Mouse (Mus musculus) heart, postnatal 0 days (tissue): ENCODE data around the gene Fundc1.
"Not testable (repeated sequence)": the region's sequence is repeated elsewhere in the genome, so short reads cannot be mapped to it uniquely, and the experiment has no call there.

Experiments
- CTCF ChIP-seq: IDR thresholded peaks from 2 replicates; pipeline ENCODE4 v1.5.1; 2016; ENCODE audit warnings: antibody characterized with exemption, control low read depth, low read depth
- EP300 ChIP-seq: IDR thresholded peaks from 2 replicates; pipeline ENCODE4 v1.6.1; 2016; ENCODE audit warnings: antibody characterized with exemption, low read depth

DNA sequence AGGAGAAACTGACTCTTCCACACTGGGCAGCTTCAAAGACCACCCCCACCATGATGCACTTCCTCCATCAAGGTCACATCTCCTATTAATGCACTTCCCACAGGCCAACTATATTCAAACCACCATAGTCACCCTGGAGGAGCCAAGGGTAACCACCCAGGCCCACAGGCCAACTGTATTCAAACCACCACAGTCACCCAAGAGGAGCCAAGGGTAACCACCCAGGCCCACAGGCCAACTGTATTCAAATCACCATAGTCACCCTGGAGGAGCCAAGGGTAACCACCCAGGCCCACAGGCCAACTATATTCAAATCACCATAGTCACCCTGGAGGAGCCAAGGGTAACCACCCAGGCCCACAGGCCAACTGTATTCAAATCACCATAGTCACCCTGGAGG, 20.5 kb downstream of the Fundc1 start:
- not testable (repeated sequence) for TF ChIP-seq EP300, CTCF
